Mouse (Mus musculus): ENCODE results near the gene Rhoh.

GRCm38 (mm10) chr5:65883355-65883754 is 22.3 kb downstream of the Rhoh start:
- TF ChIP-seq CTCF (IDR thresholded peaks at IDR 0.05; ENCODE audit: extremely low read depth, insufficient read length, insufficient replicate concordance, low read depth, low read length) (no peak), POLR2A (IDR thresholded peaks at IDR 0.05; ENCODE audit: low read depth, low read length) (no peak)
